Mouse (Mus musculus) kidney, postnatal 14 days (tissue): ENCODE measurements around the gene Smco3.

ENCODE experiments used
- DNase-seq: peaks from one replicate; pipeline ENCODE4 v3.0.0; 2022; ENCODE audit warnings: mixed read lengths

Smco3 gene

GRCm38 (mm10) chr6:136835352-136835751 is at the start of gene Smco3:
TSS of gene Smco3 (minus strand) at chr6:136835452.
- no peak for DNase-seq

GRCm38 (mm10) chr6:136884766-136885165 is 49.5 kb upstream of the Smco3 start:
- DNase-seq, result peak; percentile 60

GRCm38 (mm10) chr6:136883961-136884360 is 48.7 kb upstream of the Smco3 start:
- DNase-seq, result no peak

GRCm38 (mm10) chr6:136883431-136883915 is 48.2 kb upstream of the Smco3 start:
- DNase-seq, result peak; percentile 50

- no peak for DNase-seq
Measured at GRCm38 (mm10) chr6:136881678-136882077, 46.4 kb upstream of the Smco3 start.

GRCm38 (mm10) chr6:136875670-136876069 is 40.4 kb upstream of the Smco3 start, which contains the start of gene Mgp:
TSS of gene Mgp (minus strand) at chr6:136875823.
- DNase-seq, result peak; percentile 53

- no peak for DNase-seq
Measured at GRCm38 (mm10) chr6:136874599-136874998, 39.3 kb upstream of the Smco3 start.

- DNase-seq, result no peak
Measured at GRCm38 (mm10) chr6:136868921-136869320, 33.7 kb upstream of the Smco3 start.

GRCm38 (mm10) chr6:136866150-136866549 is 30.9 kb upstream of the Smco3 start:
- DNase-seq, result no peak

GRCm38 (mm10) chr6:136865360-136865759 is 30.1 kb upstream of the Smco3 start:
- DNase-seq, result no peak

- DNase-seq, result peak; percentile 55
Measured at GRCm38 (mm10) chr6:136861020-136861419, 25.8 kb upstream of the Smco3 start.

GRCm38 (mm10) chr6:136858420-136858819 is 23.2 kb upstream of the Smco3 start:
- no peak for DNase-seq

- peak; percentile 66 for DNase-seq
Measured at GRCm38 (mm10) chr6:136857873-136858260, 22.6 kb upstream of the Smco3 start.

- DNase-seq, result peak; percentile 36
Measured at GRCm38 (mm10) chr6:136857186-136857872, 22.1 kb upstream of the Smco3 start, which contains the start of gene Art4. TSS of gene Art4 (minus strand) at chr6:136857733.

GRCm38 (mm10) chr6:136856071-136856636 is 20.9 kb upstream of the Smco3 start:
- no peak for DNase-seq

- DNase-seq, result no peak
Measured at GRCm38 (mm10) chr6:136855183-136855582, 19.9 kb upstream of the Smco3 start.

- DNase-seq, result no peak
Measured at GRCm38 (mm10) chr6:136854361-136854781, 19.1 kb upstream of the Smco3 start.

- peak; percentile 50 for DNase-seq
Measured at GRCm38 (mm10) chr6:136852762-136853161, 17.5 kb upstream of the Smco3 start.

- peak; percentile 49 for DNase-seq
Measured at GRCm38 (mm10) chr6:136852348-136852747, 17.1 kb upstream of the Smco3 start.

- DNase-seq, result no peak
Measured at GRCm38 (mm10) chr6:136850267-136850666, 15.0 kb upstream of the Smco3 start.

GRCm38 (mm10) chr6:136848971-136849370 is 13.7 kb upstream of the Smco3 start:
- DNase-seq, result no peak

- DNase-seq, result no peak
Measured at GRCm38 (mm10) chr6:136848399-136848798, 13.1 kb upstream of the Smco3 start.

GRCm38 (mm10) chr6:136847790-136848189 is 12.5 kb upstream of the Smco3 start:
- peak; percentile 57 for DNase-seq

GRCm38 (mm10) chr6:136847267-136847666 is 12.0 kb upstream of the Smco3 start:
- DNase-seq, result no peak
